8 mouse cellular contexts compared by ENCODE assay signal in the genomic region with DNA sequence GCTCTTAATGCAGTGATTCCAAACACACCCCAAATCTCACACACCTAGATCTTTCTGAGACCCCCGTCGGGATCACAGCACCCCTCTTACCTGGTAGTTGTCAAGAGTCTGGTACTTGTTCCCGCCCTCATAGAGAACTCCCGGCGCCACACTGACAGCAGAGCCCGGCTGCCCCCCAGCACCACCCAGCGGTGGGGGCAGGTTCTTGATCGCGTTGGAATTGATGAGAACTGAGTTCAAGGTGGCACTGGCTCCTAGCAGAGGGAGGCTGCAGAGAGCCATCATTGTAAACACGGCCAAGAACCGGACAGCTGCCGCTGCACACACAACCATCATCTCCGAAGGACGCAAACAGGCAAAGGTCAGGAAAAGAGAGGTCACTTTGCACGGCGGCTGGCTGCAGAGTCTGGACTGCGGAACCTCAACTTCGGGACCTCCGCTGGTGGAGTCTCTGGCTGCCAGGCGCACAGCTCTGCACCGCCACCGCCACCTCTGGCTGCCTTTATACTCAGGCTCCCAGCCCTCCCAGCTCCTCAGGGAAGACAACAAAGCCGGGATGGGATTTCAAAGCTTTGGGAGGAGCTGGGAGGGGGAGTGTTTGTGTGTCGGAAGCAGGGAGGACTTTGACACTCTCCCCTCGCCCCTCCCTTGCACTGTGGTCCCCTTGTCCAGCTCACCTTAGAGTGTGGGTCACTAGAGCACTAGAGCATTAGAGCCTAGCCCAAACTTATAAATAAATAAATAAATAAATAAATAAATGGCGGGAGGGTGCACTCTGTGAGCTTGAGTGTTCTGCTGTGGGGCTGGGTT. TPM values are rescaled to one million over a fixed set of nuclear protein-coding genes. Genes with fewer than 3 reads are reported as not detected.
DNase-seq lines count a peak whose midpoint lies in the region; ATAC-seq lines count a peak whose summit lies in the region.

A gene (minus strand): TSS at position 622 of the 810 bp plus-strand sequence.

- H3K36me3 ChIP-seq in heart, embryonic 10.5 days: no peaks in the 10 kb centered on the region
- H3K36me3 ChIP-seq in limb, embryonic 10.5 days: no peaks in the 10 kb centered on the region
- H3K36me3 ChIP-seq in midbrain, embryonic 13.5 days: no peaks in the 10 kb centered on the region

- intact Hi-C loops in heart, postnatal 36 days (cut with DNase I): no loop called here

- H3K4me1 ChIP-seq in heart, embryonic 10.5 days: peaks cover 21% of the 10 kb centered on the region
- H3K4me1 ChIP-seq in limb, embryonic 10.5 days: peaks cover 32% of the 10 kb centered on the region
- peaks cover 27% of the 10 kb centered on the region for H3K4me1 ChIP-seq in midbrain, embryonic 13.5 days (replicated peaks)

- peak within 1 kb of the TSS; percentile 65 for H3K4me2 ChIP-seq in midbrain, embryonic 13.5 days (replicated peaks)

- H3K9ac ChIP-seq in midbrain, embryonic 13.5 days (replicated peaks): peak within 1 kb of the TSS; percentile 50

- no peaks in the 10 kb centered on the region for H3K9me3 ChIP-seq in heart, embryonic 10.5 days
- no peaks in the 10 kb centered on the region for H3K9me3 ChIP-seq in limb, embryonic 10.5 days (replicated peaks)
- H3K9me3 ChIP-seq in midbrain, embryonic 13.5 days: no peaks in the 10 kb centered on the region

- peak within 1 kb of the TSS; percentile 58 for H3K4me3 ChIP-seq in heart, embryonic 10.5 days
- H3K4me3 ChIP-seq in limb, embryonic 10.5 days: peak within 1 kb of the TSS; percentile 51
- peak within 1 kb of the TSS; percentile 40 for H3K4me3 ChIP-seq in midbrain, embryonic 13.5 days (replicated peaks)

- peak within 1 kb of the TSS; percentile 31 for H3K27ac ChIP-seq in heart, embryonic 10.5 days
- H3K27ac ChIP-seq in limb, embryonic 10.5 days: peak within 1 kb of the TSS; percentile 69
- peak within 1 kb of the TSS; percentile 39; the same call in 1 of the 2 replicates for H3K27ac ChIP-seq in midbrain, embryonic 13.5 days

- ATAC-seq in common myeloid progenitor, adult 5-6 weeks (replicated peaks; ENCODE audit: low read depth, poor library complexity, severe bottlenecking): peak; percentile 55
- peak; percentile 42 to 53; a peak in 2 of 4 replicates for ATAC-seq in hematopoietic stem cell, adult 5-6 weeks (replicated peaks in 1 of 2; ENCODE audit: insufficient read depth in 1 of 2, low FRiP score in 2 of 2, low TSS enrichment in 1 of 2, low read depth in 1 of 2, poor library complexity in 2 of 2, severe bottlenecking in 2 of 2)
- peak; percentile 85 for ATAC-seq in midbrain, embryonic 13.5 days
- no peak for ATAC-seq in erythroblast, adult 5-6 weeks (replicated peaks; ENCODE audit: low FRiP score, poor library complexity, severe bottlenecking)

- peak; percentile 85 for DNase-seq in heart, embryonic 10.5 days (ENCODE audit: low spot score)
- DNase-seq in heart, postnatal 36 days: no peak
- DNase-seq in limb, embryonic 10.5 days (ENCODE audit: low spot score): peak; percentile 80
- no peak for DNase-seq in adipocyte (ENCODE audit: low spot score)

- H3K27me3 ChIP-seq in heart, embryonic 10.5 days (ENCODE audit: insufficient read depth, poor library complexity, severe bottlenecking): peaks cover 53% of the 10 kb centered on the region
- peaks cover 74% of the 10 kb centered on the region for H3K27me3 ChIP-seq in limb, embryonic 10.5 days (ENCODE audit: low read depth, poor library complexity, severe bottlenecking)
- H3K27me3 ChIP-seq in midbrain, embryonic 13.5 days: peaks cover 74% of the 10 kb centered on the region

- under 1% methylated on average over 26 of the region's 26 CpGs for WGBS in heart, embryonic 10.5 days
- under 1% methylated on average over 26 of the region's 26 CpGs for WGBS in limb, embryonic 10.5 days
- WGBS in midbrain, embryonic 13.5 days: under 1% methylated on average over 26 of the region's 26 CpGs

RNA-seq across cellular contexts. Expression of the gene that starts here (rescaled TPM):
- polyA plus RNA-seq in heart, embryonic 10.5 days (2016; fragmentation: Nextera tagmentation; extraction: Ambion mirVana): 4.2 and 16.2 TPM in 2 replicates
- total RNA-seq in heart, postnatal 36 days (2021): not detected
- total RNA-seq in common myeloid progenitor, adult 5-6 weeks (2017): not detected in 2 replicates
- total RNA-seq in hematopoietic stem cell, adult 5-6 weeks (2017): 0.13 TPM in 1 of 2 replicates, not detected in the other
- 10.8 and 11.4 TPM in 2 replicates for polyA plus RNA-seq in limb, embryonic 10.5 days (2016; fragmentation: Nextera tagmentation; extraction: Ambion mirVana)
- 2.3 and 4.3 TPM in 2 replicates for polyA plus RNA-seq in midbrain, embryonic 13.5 days (2015; fragmentation: Nextera tagmentation; extraction: Ambion mirVana)
- total RNA-seq in erythroblast, adult 5-6 weeks (2015; ENCODE audit: low replicate concordance): not detected in 2 replicates
- total RNA-seq in erythroblast, adult 5-6 weeks (2017; ENCODE audit: low replicate concordance): not detected in 2 replicates

Comparison
In these comparisons a context has a peak if more than half of its experiments do, and no peak if none do; other contexts are left out.
1. DNase-seq: peak in heart, embryonic 10.5 days (single experiment) and limb, embryonic 10.5 days (single experiment); none in heart, postnatal 36 days (0 of 2) and adipocyte (single experiment).
2. Peak in ATAC-seq in common myeloid progenitor, adult 5-6 weeks; RNA of the gene not detected or under 1 TPM.
3. Peak in ATAC-seq in hematopoietic stem cell, adult 5-6 weeks; RNA of the gene not detected or under 1 TPM.
4. Peak in every context shown above with its lines, with median percentiles within 50 percentile points of each other: H3K27ac ChIP-seq and H3K4me3 ChIP-seq.